Comparison of ENCODE assay signal across 8 mouse cellular contexts in genomic region chr12:101718054-101718754, GRCm38 (mm10). TPM values are rescaled to one million over a fixed set of nuclear protein-coding genes. Genes with fewer than 3 reads are reported as not detected.
DNase-seq lines count a peak whose midpoint lies in the region; ATAC-seq and TF ChIP-seq lines count a peak whose summit lies in the region.

Tc2n (minus strand) TSS chr12:101718523.

- peak; percentile 97 for ATAC-seq in embryonic facial prominence, embryonic 11.5 days (replicated peaks; ENCODE audit: insufficient number of reproducible peaks, low FRiP score, low TSS enrichment, low read depth)
- peak; percentile 95 for ATAC-seq in liver, embryonic 14.5 days (ENCODE audit: insufficient read depth)

- no peak for TF ChIP-seq EP300 in liver, embryonic 14.5 days (IDR thresholded peaks at IDR 0.05; ENCODE audit: low read depth)

- no peaks in the 10 kb centered on the region for H3K4me1 ChIP-seq in embryonic facial prominence, embryonic 11.5 days (ENCODE audit: control insufficient read depth, insufficient read depth, low read length)
- no peaks in the 10 kb centered on the region for H3K4me1 ChIP-seq in liver, embryonic 14.5 days (replicated peaks; ENCODE audit: control insufficient read depth in 2 of 2, insufficient read depth in 2 of 2, low read length in 1 of 2)
- no peaks in the 10 kb centered on the region; the same call in 1 of the 2 replicates for H3K4me1 ChIP-seq in testis, adult 2 months (ENCODE audit: control insufficient read depth, insufficient read depth, low read length)

- peak within 1 kb of the TSS; percentile 52 for H3K9ac ChIP-seq in embryonic facial prominence, embryonic 11.5 days (replicated peaks; ENCODE audit: low read length)
- no peak within 1 kb of the TSS for H3K9ac ChIP-seq in liver, embryonic 14.5 days (replicated peaks)

- H3K27ac ChIP-seq in embryonic facial prominence, embryonic 11.5 days (replicated peaks; ENCODE audit: low read depth, low read length): no peak within 1 kb of the TSS
- H3K27ac ChIP-seq in liver, embryonic 14.5 days: no peak within 1 kb of the TSS
- peak within 1 kb of the TSS; percentile 85 for H3K27ac ChIP-seq in testis, adult 2 months (ENCODE audit: control insufficient read depth, insufficient read depth, low read depth, low read length)

- peak; percentile 84 for TF ChIP-seq POLR2A in testis, adult 2 months (IDR thresholded peaks at IDR 0.05; ENCODE audit: control insufficient read depth, low read depth, low read length)

- H3K36me3 ChIP-seq in embryonic facial prominence, embryonic 11.5 days (replicated peaks; ENCODE audit: control insufficient read depth, insufficient read depth, low read depth, low read length): no peaks in the 10 kb centered on the region
- H3K36me3 ChIP-seq in liver, embryonic 14.5 days (replicated peaks; ENCODE audit: control insufficient read depth, insufficient read depth, low read depth): no peaks in the 10 kb centered on the region
- H3K36me3 ChIP-seq in testis, adult 2 months (ENCODE audit: control insufficient read depth, insufficient read depth, low read length): no peaks in the 10 kb centered on the region

- H3K4me3 ChIP-seq in embryonic facial prominence, embryonic 11.5 days (ENCODE audit: low read depth, low read length): peak within 1 kb of the TSS; percentile 60
- H3K4me3 ChIP-seq in liver, embryonic 14.5 days (ENCODE audit: insufficient read depth in 1 of 2, low read depth in 2 of 2, low read length in 2 of 2): peak within 1 kb of the TSS; percentile 31 to 57
- H3K4me3 ChIP-seq in testis, adult 2 months (ENCODE audit: control insufficient read depth, low read depth, low read length): peak within 1 kb of the TSS; percentile 93

- TF ChIP-seq CTCF in liver, embryonic 14.5 days (IDR thresholded peaks at IDR 0.05; ENCODE audit: low read depth): no peak
- no peak for TF ChIP-seq CTCF in testis, adult 2 months (IDR thresholded peaks at IDR 0.05; ENCODE audit: control insufficient read depth, insufficient read depth, insufficient replicate concordance, low read depth, low read length)

- H3K9me3 ChIP-seq in embryonic facial prominence, embryonic 11.5 days (replicated peaks; ENCODE audit: control insufficient read depth, low read length): no peaks in the 10 kb centered on the region
- H3K9me3 ChIP-seq in liver, embryonic 14.5 days (ENCODE audit: control insufficient read depth, low read length): no peaks in the 10 kb centered on the region

- WGBS in embryonic facial prominence, embryonic 11.5 days: under 1% methylated on average over 72 of the region's 75 CpGs
- under 1% methylated on average over 75 of the region's 75 CpGs for WGBS in liver, embryonic 14.5 days (ENCODE audit: insufficient replicate concordance)

- DNase-seq in layer of hippocampus, adult 8-10 months (ENCODE audit: low spot score in 2 of 2): peak; percentile 3 to 7
- no peak for DNase-seq in layer of hippocampus, postnatal 36 days
- peak; percentile 84 for DNase-seq in embryonic facial prominence, embryonic 11.5 days (ENCODE audit: low spot score)
- peak; percentile 17 to 39 for DNase-seq in heart, adult 9 months (ENCODE audit: low spot score in 2 of 2)
- DNase-seq in kidney, adult 9 months: peak; percentile 95
- DNase-seq in liver, embryonic 14.5 days (ENCODE audit: low read depth in 3 of 3, low spot score in 3 of 3): peak in 2 of 3 experiments; percentile 11 to 44
- DNase-seq in neural tube, embryonic 10.5 days (ENCODE audit: extremely low spot score, low spot score): peak; percentile 74

- H3K27me3 ChIP-seq in embryonic facial prominence, embryonic 11.5 days (ENCODE audit: control insufficient read depth, insufficient read depth, low read length): peaks cover 4% of the 10 kb centered on the region; the same call in 1 of the 2 replicates
- peaks cover 13% of the 10 kb centered on the region for H3K27me3 ChIP-seq in liver, embryonic 14.5 days (ENCODE audit: control insufficient read depth, insufficient read depth, low read length)
- no peaks in the 10 kb centered on the region for H3K27me3 ChIP-seq in testis, adult 2 months (ENCODE audit: control insufficient read depth, insufficient read depth, low read length)

- peak within 1 kb of the TSS; percentile 94 for H3K4me2 ChIP-seq in embryonic facial prominence, embryonic 11.5 days (ENCODE audit: low read depth, low read length)
- peak within 1 kb of the TSS; percentile 85 for H3K4me2 ChIP-seq in liver, embryonic 14.5 days (ENCODE audit: low read depth)

RNA-seq across cellular contexts. Expression of gene Tc2n, which starts in this region (rescaled TPM):
- total RNA-seq in layer of hippocampus, adult 8-10 months (2022): 1 to 10 TPM in 1 of 4 experiments, under 1 TPM in 3; 0.12 to 1.1 (median 0.66) TPM
- total RNA-seq in layer of hippocampus, postnatal 36 days (2021): under 1 TPM; 0.10 to 0.17 TPM
- polyA plus RNA-seq in embryonic facial prominence, embryonic 11.5 days (2014; fragmentation: Nextera tagmentation; extraction: Ambion mirVana): 0.36 and 0.65 TPM in 2 replicates
- polyA plus RNA-seq in liver, embryonic 14.5 days (2012; rRNA removed): 0.02 and 0.03 TPM in 2 replicates
- polyA plus RNA-seq in liver, embryonic 14.5 days (2014; fragmentation: Nextera tagmentation; extraction: Ambion mirVana): 0.04 TPM in 1 of 2 replicates, not detected in the other
- 2.6 and 3.7 TPM in 2 replicates for polyA plus RNA-seq in testis, adult 2 months (2012; rRNA removed)

Comparison
In these comparisons a context has a peak if more than half of its experiments do, and no peak if none do; other contexts are left out.
1. DNase-seq: peak in layer of hippocampus, adult 8-10 months (2 of 2), heart, adult 9 months (2 of 2), kidney, adult 9 months (single experiment) and neural tube, embryonic 10.5 days (single experiment); none in layer of hippocampus, postnatal 36 days (0 of 2).
2. Peak in DNase-seq, ATAC-seq, H3K4me3 ChIP-seq, H3K9ac ChIP-seq and H3K4me2 ChIP-seq in embryonic facial prominence, embryonic 11.5 days; RNA of the gene not detected or under 1 TPM.
3. Peak in DNase-seq, ATAC-seq, H3K4me3 ChIP-seq and H3K4me2 ChIP-seq in liver, embryonic 14.5 days; RNA of the gene not detected or under 1 TPM.
4. Peak in every context shown above with its lines, with median percentiles within 50 percentile points of each other: H3K4me3 ChIP-seq.